Mouse (Mus musculus): Measurements from ENCODE around the gene Rexo2.

DNA sequence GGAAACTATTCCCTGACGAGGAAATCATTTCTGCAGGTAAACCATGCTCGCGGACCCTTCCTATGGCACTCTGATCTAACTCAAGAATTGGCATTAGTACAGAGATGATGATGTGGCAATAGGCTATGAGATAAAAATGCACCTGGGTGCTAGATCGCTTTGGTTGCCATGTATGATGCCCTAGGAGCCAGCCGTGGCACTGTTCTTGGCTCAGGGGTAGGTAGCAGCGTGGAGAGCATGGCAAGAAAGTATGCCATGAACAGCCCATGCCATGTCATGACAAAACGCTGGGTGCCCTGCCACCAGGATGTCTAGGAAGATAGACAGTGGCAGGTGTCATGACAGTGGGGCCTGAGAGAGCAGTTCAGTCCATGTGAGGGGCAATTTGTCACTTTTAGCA is 53.2 kb downstream of the Rexo2 start:
- TF ChIP-seq POLR2A (IDR thresholded peaks at IDR 0.05; ENCODE audit: borderline replicate concordance, insufficient read depth, low read length) (no peak), CTCF (IDR thresholded peaks at IDR 0.05; ENCODE audit: borderline replicate concordance, insufficient read depth, low read depth, low read length) (no peak)
